Mouse (Mus musculus) retina, adult 2 months (tissue): ENCODE measurements around the gene Prmt7.
"Not testable (repeated sequence)": the region's sequence is repeated elsewhere in the genome, so short reads cannot be mapped to it uniquely, and the experiment has no call there.

Experiments
- DNase-seq: peaks from one replicate; pipeline ENCODE4 v3.0.0-alpha.2; 2012; ENCODE audit warnings: low read depth, low spot score

Prmt7 gene

GRCm38 (mm10) chr8:106210821-106211345 is at the start of gene Prmt7, which contains the start of gene Slc7a6os:
TSS of gene Prmt7 (plus strand) at chr8:106210936.
TSS of gene Slc7a6os (minus strand) at chr8:106210935.
- DNase-seq, result peak; percentile 78

GRCm38 (mm10) chr8:106163251-106163650 is 47.5 kb upstream of the Prmt7 start:
- DNase-seq, result no peak

- no peak for DNase-seq
These were observed 45.3 kb upstream of the Prmt7 start for GRCm38 (mm10) chr8:106165460-106165859.

DNA sequence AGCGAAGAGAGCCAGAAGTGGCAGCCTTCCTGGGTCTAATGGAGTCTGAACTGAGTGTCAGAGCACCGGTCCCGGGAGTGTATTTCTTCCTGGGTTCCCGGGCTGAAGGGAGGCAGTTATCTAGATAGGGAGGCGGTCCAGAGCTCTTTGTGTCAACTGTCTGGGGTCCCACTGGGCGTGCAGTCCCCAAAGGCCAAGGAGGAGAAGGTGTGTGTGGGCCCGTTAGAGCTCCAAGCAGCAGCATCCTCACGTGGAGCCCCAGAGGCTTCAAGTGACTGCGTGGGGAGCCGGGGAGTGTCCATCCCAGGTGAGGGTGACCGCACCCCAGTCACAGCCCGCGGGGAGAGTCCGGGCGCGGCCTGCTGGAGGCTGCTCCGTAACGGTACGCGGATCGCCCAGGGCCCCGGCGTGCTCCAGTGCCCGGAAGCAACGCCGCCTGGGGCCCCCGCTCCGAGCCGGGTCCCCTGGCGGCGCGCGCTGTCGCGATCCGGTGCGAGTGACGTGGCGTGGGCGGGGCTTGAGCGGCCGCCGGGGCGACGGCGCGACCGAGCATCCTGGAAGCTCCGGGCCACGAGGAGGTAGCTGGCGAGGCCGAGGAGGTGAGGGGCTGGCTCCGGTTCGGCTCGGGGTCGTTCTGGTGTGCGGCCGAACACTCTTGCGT is 42.2 kb upstream of the Prmt7 start, which contains the start of gene Slc7a6:
Slc7a6 (plus strand) TSS at position 502 of the 661 bp plus-strand sequence.
- DNase-seq, result peak; percentile 70

DNA sequence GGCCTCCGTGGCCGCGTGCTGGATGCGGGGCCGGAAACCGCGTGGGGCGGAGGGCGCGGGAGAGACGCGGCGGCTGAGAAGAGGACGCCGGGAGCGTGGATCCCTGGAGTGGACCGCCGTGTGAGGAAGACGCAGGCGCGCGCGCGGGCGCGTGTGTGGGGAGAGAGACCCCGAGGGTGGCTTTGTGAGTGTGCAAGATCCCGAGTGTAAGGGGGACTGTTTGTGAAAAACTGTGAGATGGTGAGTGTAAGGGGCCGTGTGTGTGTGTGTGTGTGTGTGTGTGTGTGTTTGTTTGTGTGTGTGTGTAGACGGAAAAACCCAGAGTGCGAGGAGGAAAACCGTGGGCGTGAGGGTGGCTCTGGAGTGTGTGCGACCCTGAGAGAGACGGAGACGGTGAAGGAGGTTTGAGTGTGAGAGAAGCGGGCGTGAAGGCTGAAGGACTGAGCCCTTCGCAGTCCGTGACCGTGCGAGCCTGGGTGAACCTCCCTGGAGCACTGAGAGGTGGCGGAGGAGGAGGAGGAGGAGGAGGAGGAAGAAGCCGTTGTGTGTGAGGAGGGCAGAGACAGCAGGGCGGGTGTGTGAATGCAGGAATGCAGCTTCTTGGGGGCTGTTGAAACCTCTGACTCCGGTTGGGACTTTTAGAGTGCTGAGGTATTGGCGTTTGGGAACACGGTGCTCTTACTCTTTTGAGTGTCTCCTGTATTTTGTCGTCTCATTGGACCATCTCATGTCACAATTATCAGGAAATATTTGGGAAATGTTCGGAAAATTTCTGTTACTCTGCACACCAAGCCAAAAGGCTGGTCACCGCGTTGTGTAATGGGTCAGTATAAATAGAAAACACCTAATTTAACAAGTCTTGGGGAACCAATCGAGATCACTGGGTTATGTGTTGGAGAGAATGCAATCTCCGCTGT is 41.5 kb upstream of the Prmt7 start:
- DNase-seq, result no peak

DNA sequence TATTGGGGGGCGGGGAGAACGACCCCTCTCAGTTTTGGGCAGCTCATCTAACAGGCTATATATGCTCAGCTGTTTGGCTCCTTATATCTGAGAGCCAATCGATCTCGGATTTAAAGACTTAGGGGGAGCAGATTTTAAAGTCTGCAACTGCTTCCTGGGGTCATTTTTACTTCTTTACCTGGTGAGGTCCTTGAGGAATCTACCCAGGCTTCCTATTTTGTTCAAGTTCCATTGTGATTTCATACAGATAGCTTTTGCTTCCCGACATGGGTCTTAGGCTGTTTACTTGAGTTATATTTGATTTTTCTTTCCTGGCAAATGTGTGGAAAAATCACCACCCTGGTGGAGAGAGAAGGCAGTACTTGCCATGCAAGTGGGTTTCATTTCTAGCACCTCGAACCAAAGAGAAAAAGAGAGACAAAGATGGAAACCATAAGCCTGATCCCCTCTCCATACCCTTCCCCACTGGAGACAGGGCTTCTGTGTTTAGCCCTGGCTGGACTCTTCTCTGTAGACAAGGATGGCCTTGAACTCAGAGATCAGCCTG is 40.7 kb upstream of the Prmt7 start:
- DNase-seq, result no peak

- DNase-seq, result no peak
These were observed 37.2 kb upstream of the Prmt7 start for GRCm38 (mm10) chr8:106173566-106173965.

GRCm38 (mm10) chr8:106176891-106177290 is 33.8 kb upstream of the Prmt7 start:
- no peak for DNase-seq

- DNase-seq, result no peak
These were observed 33.1 kb upstream of the Prmt7 start for GRCm38 (mm10) chr8:106177594-106177993.

DNA sequence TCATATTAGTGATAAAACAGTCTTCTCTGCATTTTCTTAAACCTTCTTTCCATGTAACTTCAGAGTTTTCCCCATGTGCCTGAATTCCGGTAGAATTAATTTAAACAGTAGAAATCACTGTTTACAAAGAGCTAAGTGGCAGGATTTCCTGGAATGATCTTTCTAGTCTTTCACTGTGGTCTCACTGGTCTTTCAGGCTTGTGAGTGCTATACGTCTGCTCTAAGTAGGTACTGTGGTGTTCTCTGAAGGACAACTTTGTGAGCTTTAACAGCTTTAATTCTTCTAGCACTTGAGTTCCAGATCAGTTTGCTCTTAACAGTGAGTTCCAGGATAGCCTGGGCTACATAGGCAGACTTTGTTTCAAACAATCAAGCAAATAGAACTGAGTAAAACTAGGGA is 32.3 kb upstream of the Prmt7 start:
- DNase-seq, result no peak

- no peak for DNase-seq
These were observed 25.0 kb upstream of the Prmt7 start for GRCm38 (mm10) chr8:106185628-106186270.

DNA sequence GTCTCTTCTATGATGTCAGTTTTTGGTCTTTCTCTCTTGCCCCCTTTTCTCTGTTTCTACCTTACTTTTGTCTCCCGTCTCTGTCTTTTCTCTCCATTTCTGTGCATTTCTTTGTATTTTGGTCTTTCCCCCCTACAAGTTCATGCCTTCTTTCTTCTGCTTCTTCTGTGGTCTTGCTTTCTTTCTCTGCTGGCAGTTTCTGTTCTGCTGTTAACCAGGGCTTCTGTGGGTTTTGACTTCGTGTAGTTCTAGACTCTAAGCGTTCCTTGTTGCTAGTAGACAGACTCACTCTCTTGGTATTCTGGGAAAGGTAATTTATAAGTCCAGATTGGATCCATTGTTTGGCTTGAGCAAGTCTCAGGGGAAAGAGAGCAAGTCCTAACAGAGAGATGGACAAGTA is 24.3 kb upstream of the Prmt7 start:
- no peak for DNase-seq

- DNase-seq, result no peak
These were observed 21.6 kb upstream of the Prmt7 start for GRCm38 (mm10) chr8:106189162-106189561.

DNA sequence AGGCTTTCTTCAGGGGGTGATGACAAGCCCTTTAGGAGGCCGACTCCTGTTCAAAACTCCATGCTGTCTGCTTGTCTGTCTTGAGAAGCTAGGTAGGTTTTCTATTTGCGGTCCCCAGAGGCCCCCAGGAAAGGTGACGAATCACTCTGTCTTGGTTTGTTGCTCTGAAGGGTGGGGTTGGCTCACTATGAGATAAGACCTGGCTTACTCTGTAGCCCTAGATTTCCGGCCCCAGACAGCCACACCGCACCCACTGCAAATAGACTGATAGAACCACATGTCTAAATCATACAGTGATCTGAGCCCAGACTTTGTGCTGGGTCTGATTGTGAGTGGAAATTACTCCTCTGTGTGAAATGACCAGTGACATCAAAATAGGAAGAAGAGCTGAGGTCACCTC is 19.1 kb upstream of the Prmt7 start:
- no peak for DNase-seq

DNA sequence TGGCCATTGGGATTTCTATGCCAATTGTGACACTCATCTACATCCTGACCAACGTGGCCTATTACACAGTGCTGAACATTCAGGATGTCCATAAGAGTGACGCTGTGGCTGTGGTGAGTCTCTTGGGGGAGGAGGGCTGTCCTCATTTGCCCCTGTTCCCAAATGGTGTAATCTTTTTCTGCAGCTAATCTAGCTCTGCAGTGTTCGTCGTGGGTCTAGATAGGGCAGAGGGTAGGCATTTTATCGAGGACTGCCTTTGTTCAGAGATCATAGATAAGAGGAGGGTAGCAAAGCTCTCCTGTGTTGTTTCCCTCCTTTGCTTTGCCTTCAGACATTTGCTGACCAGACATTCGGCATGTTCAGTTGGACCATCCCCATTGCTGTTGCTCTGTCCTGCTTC is 17.6 kb upstream of the Prmt7 start:
- DNase-seq, result no peak

DNA sequence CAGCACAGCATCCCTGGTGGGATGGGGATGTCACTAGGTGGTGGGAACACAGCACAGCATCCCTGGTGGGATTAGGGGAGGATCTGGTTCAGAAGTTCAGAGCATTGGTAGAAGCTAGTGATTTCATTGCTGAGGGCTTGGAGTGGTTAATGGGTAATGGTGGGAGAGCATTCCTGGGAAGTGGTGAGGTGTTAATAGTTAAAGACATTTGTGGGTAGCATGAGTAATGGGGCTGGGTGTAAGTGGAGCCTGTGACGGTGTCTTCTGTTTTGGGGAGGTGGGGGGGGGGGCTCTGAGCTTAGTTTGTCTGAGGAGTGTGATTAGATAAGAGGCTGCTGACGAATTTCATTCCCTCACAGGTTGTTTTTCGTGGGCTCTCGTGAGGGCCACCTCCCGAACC is 16.7 kb upstream of the Prmt7 start:
- no peak for DNase-seq

DNA sequence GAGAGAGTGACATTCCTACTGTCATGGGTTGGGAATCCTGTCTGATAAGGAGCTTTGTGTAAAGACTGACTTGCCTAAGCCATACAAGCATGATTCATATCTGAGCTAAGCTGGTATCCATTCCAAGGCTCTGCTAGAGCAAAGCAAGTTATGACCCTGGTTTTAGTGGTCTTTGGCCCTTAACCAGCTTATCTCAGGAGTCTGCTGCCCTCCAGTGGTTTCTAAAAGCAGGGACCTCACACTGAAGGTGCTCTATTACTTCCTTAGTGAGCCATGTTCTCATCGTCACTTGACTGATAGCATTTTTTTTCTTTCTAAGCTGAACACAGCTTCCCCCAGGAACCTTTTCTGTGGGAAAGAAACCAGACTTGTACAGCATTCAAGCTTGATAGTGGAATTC is 12.0 kb upstream of the Prmt7 start:
- no peak for DNase-seq

DNA sequence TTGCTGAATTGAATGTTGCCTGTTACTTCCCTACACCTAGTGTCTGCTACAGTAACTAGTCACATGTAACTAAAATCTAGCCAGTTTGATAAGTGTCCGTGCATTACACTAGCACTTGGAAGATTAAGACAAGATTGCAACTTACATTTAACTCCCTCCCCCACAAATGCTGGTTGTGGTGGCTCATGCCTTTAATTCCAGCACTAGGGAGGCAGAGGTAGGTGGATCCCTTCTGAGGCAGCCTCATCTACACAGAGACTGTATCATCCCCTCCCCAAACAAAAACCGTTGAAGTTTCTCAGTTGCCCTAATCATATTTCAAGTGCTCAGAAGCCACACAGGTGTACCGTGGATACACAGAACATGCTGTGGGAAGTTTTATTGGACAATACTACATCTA is 11.1 kb upstream of the Prmt7 start:
- not testable (repeated sequence) for DNase-seq

DNA sequence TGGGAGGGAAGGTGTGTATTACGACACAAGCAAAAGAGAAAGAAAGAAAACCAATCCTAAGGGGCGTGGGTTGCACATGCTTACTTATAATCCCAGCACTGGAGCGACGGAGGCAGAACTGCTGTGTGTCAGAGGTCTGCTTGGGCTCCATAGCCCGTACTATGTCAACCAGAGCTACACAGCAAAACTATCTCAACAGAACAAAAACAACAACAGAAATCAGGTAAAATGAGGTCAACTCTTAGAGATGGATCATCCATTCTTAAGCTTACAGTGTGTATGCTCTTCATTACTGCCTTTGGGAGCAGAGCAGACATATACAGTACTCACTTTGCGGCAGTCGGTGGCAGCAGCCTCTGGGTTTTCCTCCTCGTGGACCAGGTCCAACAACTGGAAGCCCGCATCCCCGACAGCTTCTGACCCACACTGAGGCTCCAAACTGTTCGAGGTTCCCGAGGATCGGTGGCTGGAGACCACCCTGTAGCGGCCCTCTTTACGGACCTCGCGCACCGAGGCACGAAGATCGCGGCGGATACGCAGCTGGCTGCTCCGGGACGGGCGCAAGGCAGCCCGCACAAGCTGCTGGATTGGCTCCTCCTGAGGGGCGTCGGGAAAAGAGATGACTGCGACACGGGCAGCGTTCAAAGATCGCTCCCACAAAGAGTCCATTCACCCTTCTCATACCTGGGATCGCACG is 553 bp upstream of the Prmt7 start:
- DNase-seq, result no peak

- DNase-seq, result no peak
These were observed 685 bp downstream of the Prmt7 start for GRCm38 (mm10) chr8:106211421-106211820.

DNA sequence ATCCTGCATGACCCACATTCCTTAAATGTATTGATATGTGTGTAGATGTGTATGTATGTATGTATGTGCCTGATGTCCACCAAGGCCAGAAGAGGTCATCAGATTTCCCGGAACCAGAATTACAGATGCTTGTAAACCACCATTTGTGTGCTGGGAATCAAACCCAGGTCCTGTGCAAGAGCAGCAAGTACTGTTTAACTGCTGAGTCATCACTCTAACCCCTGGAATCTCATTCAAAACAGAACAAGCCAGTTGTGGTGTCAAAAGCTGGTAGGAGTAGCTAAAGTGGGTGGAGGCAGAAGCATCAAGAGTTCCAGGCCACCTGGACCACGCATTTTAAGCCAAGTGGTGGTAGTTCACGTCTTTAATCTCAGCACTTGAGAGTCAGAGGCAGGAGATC is 3.2 kb downstream of the Prmt7 start:
- DNase-seq, result no peak
